Mouse (Mus musculus) lung, postnatal 0 days (tissue): ENCODE measurements around the gene Pam16.

Experiments used
- CTCF ChIP-seq: IDR thresholded peaks from 2 replicates; pipeline ENCODE4 v1.5.1; 2016; ENCODE audit warnings: antibody characterized with exemption, mild to moderate bottlenecking
- EP300 ChIP-seq: IDR thresholded peaks from 2 replicates; pipeline ENCODE4 v1.6.1; 2016; ENCODE audit warnings: antibody characterized with exemption, mild to moderate bottlenecking, control low read depth

- no peak for TF ChIP-seq CTCF
- TF ChIP-seq EP300, result no peak
Observed at GRCm38 (mm10) chr16:4628898-4629419, 4.2 kb upstream of the Pam16 start.
